Mouse (Mus musculus) limb, embryonic 11.5 days (tissue): ENCODE measurements at regions not wholly inside any gene's neighbourhood (a gene's known extent, or its start where the extent isn't known, plus 50 kb on each side); places are given as distances from the start of the nearest gene placed in this dataset.
A peak's percentile ranks its signal among the peaks of the same experiment; 100 is the strongest.

Source experiments
- ATAC-seq: fragments of 200-750 bp; cut with Nextera tagmentation; 2 replicates; pipeline ENCODE4 v1.8.0; 2017; ENCODE audit warnings: low read depth; ENCODE audit not compliant: insufficient number of reproducible peaks, low FRiP score, low TSS enrichment
- DNase-seq: peaks from one replicate; pipeline ENCODE4 v3.0.0-alpha.2; 2015; ENCODE audit warnings: low spot score
- H3K27ac ChIP-seq: fragments of 300-500 bp; sonication (generic); replicated peaks from 2 replicates; pipeline ENCODE4 v1.5.1; 2014; ENCODE audit warnings: low read depth, mild to moderate bottlenecking, low read length
- H3K27me3 ChIP-seq: fragments of 300-500 bp; sonication (generic); 2 replicates; pipeline ENCODE4 v1.6.1; 2014; ENCODE audit warnings: mild to moderate bottlenecking, low read length, mixed read lengths; ENCODE audit not compliant: control insufficient read depth, insufficient read depth
- H3K36me3 ChIP-seq: fragments of 300-500 bp; sonication (generic); 2 replicates; pipeline ENCODE4 v1.6.1; 2014; ENCODE audit warnings: mild to moderate bottlenecking, low read length, moderate library complexity, mixed read lengths; ENCODE audit not compliant: control insufficient read depth, insufficient read depth
- H3K4me1 ChIP-seq: fragments of 300-500 bp; sonication (generic); 2 replicates; pipeline ENCODE4 v1.6.1; 2014; ENCODE audit warnings: low read length, mixed read lengths; ENCODE audit not compliant: control insufficient read depth, insufficient read depth
- H3K4me2 ChIP-seq: fragments of 300-500 bp; sonication (generic); 2 replicates; pipeline ENCODE4 v1.6.1; 2014; ENCODE audit warnings: low read depth, mild to moderate bottlenecking, moderate library complexity; ENCODE audit not compliant: severe bottlenecking
- H3K4me3 ChIP-seq: fragments of 300-500 bp; sonication (generic); 2 replicates; pipeline ENCODE4 v1.5.1; 2014; ENCODE audit warnings: low read depth, low read length
- H3K9ac ChIP-seq: fragments of 300-500 bp; sonication (generic); 2 replicates; pipeline ENCODE4 v1.6.1; 2014; ENCODE audit warnings: mild to moderate bottlenecking, low read length
- H3K9me3 ChIP-seq: fragments of 300-500 bp; sonication (generic); 2 replicates; pipeline ENCODE4 v1.6.1; 2016; ENCODE audit warnings: low read length; ENCODE audit not compliant: control insufficient read depth
- whole genome bisulfite sequencing: fragments of 180-500 bp; shearing (Covaris S2); extraction: QIAGEN DNeasy Blood & Tissue Kit; methylation state at CpG from one replicate; pipeline ENCODE4 v1.1.7; 2014; 5-methylcytosine and 5-hydroxymethylcytosine counted together

GRCm38 (mm10) chr13:107711341-107711994 lies 332.8 kb upstream of the Smim15 start:
- H3K36me3 ChIP-seq = no peaks in the 10 kb centered on the region
- H3K9me3 ChIP-seq = no peaks in the 10 kb centered on the region
- no peak for DNase-seq
- no peak overlapping the region for H3K9ac ChIP-seq
- H3K4me3 ChIP-seq = no peak overlapping the region
- no peak overlapping the region for H3K27ac ChIP-seq
- ATAC-seq = no peak
- H3K4me2 ChIP-seq = no peak overlapping the region
- H3K27me3 ChIP-seq = no peaks in the 10 kb centered on the region
- 85% methylated on average over 4 of the region's 4 CpGs for WGBS
- H3K4me1 ChIP-seq = no peaks in the 10 kb centered on the region

DNA sequence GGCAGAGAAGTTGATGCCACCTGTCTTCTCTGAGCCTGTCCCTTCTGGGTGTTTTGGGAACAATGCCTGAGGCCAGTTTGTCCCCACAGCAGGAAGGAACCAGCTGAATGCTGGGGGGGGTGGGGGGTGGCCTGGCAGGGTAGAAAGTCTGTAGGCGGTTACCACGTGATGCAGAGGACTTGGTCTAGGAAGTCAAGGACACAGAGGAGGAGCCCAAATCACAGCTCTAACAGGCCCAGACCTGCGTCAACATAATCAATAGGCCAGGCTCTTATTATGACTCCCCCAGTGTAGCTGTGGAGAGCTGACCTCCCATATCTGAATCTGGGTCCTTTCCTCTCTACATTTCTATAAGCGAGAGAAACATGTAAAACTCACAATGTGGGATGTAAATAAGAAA lies 333.9 kb upstream of the Smim15 start:
- Histone ChIP-seq H3K27me3 (no peaks in the 10 kb centered on the region), H3K27ac (no peak overlapping the region), H3K9ac (no peak overlapping the region), H3K36me3 (no peaks in the 10 kb centered on the region), H3K4me1 (no peaks in the 10 kb centered on the region), H3K4me3 (no peak overlapping the region), H3K9me3 (no peaks in the 10 kb centered on the region), H3K4me2 (no peak overlapping the region)
- no peak for ATAC-seq
- DNase-seq = no peak
- WGBS = 83% methylated on average over 4 of the region's 4 CpGs

DNA sequence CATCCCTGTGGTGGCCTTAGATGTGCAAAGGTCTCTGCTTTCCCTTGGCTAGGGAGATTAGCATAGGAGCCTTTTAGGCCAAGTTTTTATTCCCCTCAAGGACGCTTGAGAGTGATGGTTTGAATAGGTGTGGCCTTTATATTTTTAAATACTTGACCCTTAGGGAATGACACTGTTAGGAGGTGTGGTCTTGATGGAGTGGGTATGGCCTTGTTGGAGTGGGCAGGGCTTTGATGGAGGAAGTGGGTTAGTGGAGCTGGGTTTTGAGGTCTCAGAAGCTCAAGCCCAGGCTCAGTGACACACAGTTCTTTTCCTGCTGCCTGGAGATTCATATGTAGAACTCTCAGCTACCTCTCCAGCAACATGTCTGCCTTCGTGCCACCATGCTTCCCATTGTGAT lies 334.4 kb upstream of the Smim15 start:
- Histone ChIP-seq H3K27me3 (no peaks in the 10 kb centered on the region), H3K27ac (no peak overlapping the region), H3K4me3 (no peak overlapping the region), H3K36me3 (no peaks in the 10 kb centered on the region), H3K9me3 (no peaks in the 10 kb centered on the region), H3K4me2 (no peak overlapping the region), H3K9ac (no peak overlapping the region), H3K4me1 (no peaks in the 10 kb centered on the region)
- ATAC-seq = no peak
- no peak for DNase-seq
- WGBS = 72% methylated on average over 2 of the region's 2 CpGs

GRCm38 (mm10) chr13:107703736-107704135 lies 340.5 kb upstream of the Smim15 start:
- Histone ChIP-seq H3K4me1 (no peaks in the 10 kb centered on the region), H3K27ac (no peak overlapping the region), H3K9me3 (no peaks in the 10 kb centered on the region), H3K4me2 (no peak overlapping the region), H3K36me3 (no peaks in the 10 kb centered on the region), H3K4me3 (no peak overlapping the region), H3K9ac (no peak overlapping the region), H3K27me3 (no peaks in the 10 kb centered on the region)
- no peak for ATAC-seq
- 42% methylated on average over 7 of the region's 7 CpGs for WGBS
- no peak for DNase-seq

DNA sequence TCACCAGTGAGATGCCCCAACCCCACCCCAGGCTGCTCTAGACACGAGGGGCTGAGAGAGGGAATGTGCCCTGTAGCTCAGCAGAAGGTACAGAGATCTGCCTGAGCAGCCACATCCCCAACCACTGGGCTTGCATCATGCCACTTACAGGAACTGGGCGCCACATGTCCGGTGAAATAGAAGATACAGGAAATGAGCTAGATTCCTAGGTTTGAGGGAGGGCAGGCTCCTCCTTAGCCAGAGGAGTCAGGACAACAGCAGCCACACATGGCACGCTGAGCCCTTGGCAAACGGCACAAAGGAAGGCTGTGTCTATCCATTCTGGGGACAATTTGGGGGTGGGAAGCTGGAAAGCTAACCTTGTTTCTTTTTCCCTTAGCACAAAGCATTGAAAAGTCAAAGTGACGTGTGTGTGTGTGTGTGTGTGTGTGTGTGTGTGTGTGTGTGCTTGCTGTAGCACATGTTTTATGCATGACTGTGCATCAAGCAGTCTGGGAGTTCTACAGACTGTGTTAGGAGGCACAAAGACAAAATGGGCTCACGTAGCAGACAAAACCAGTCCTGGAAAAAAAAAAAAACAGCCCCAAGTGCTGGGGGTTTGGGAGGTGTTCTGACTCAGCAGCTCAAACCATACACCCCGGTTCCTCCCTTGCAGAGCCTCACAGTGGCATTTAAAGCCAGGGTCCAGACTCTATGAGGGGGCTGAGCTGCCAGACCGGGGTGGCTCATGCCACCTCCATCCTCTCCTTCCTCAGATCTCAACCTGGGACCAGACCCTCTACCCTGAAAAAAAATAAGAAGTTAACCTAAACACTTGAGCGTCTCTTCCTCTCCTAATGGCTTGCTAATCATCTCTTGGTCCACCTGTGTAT lies 343.7 kb upstream of the Smim15 start:
- no peaks in the 10 kb centered on the region for H3K4me1 ChIP-seq
- H3K9ac ChIP-seq = no peak overlapping the region
- H3K27me3 ChIP-seq = no peaks in the 10 kb centered on the region
- DNase-seq (peak; percentile 25), ATAC-seq (no peak)
- H3K4me3 ChIP-seq = no peak overlapping the region
- WGBS = 73% methylated on average over 10 of the region's 10 CpGs
- no peaks in the 10 kb centered on the region for H3K9me3 ChIP-seq
- no peak overlapping the region for H3K27ac ChIP-seq
- no peak overlapping the region for H3K4me2 ChIP-seq
- H3K36me3 ChIP-seq = no peaks in the 10 kb centered on the region

GRCm38 (mm10) chr13:107699251-107699650 lies 345.0 kb upstream of the Smim15 start:
- WGBS = 80% methylated on average over 5 of the region's 5 CpGs
- Histone ChIP-seq H3K4me3 (no peak overlapping the region), H3K27me3 (no peaks in the 10 kb centered on the region), H3K9ac (no peak overlapping the region), H3K4me2 (no peak overlapping the region), H3K36me3 (no peaks in the 10 kb centered on the region), H3K9me3 (no peaks in the 10 kb centered on the region), H3K27ac (no peak overlapping the region), H3K4me1 (no peaks in the 10 kb centered on the region)
- ATAC-seq (no peak), DNase-seq (no peak)

- no peak for ATAC-seq
These were observed 345.9 kb upstream of the Smim15 start for GRCm38 (mm10) chr13:107698345-107698744.

GRCm38 (mm10) chr13:107692123-107692830 lies 352.0 kb upstream of the Smim15 start:
- no peaks in the 10 kb centered on the region for H3K27me3 ChIP-seq
- DNase-seq = no peak
- H3K4me2 ChIP-seq = no peak overlapping the region

More at GRCm38 (mm10) chr13:107698345-107698744, 345.9 kb upstream of the Smim15 start:
- Histone ChIP-seq H3K4me3 (no peak overlapping the region), H3K9me3 (no peaks in the 10 kb centered on the region), H3K27me3 (no peaks in the 10 kb centered on the region), H3K36me3 (no peaks in the 10 kb centered on the region), H3K27ac (no peak overlapping the region), H3K4me2 (no peak overlapping the region), H3K4me1 (no peaks in the 10 kb centered on the region), H3K9ac (no peak overlapping the region)
- no peak for DNase-seq
- 93% methylated on average over 7 of the region's 7 CpGs for WGBS

More at GRCm38 (mm10) chr13:107692123-107692830, 352.0 kb upstream of the Smim15 start:
- Histone ChIP-seq H3K9me3 (no peaks in the 10 kb centered on the region), H3K27ac (no peak overlapping the region), H3K9ac (no peak overlapping the region), H3K36me3 (no peaks in the 10 kb centered on the region), H3K4me1 (no peaks in the 10 kb centered on the region), H3K4me3 (no peak overlapping the region)
- no peak for ATAC-seq
- 88% methylated on average over 5 of the region's 5 CpGs for WGBS
